Mouse (Mus musculus) ES-E14 (cell line): ENCODE measurements around the gene Mtfmt.

Experiments used
- HCFC1 ChIP-seq: IDR thresholded peaks from 2 replicates; pipeline ENCODE4 v1.6.1; 2012; ENCODE audit warnings: low read length, inconsistent platforms, borderline replicate concordance; ENCODE audit not compliant: insufficient read depth
- MAFK ChIP-seq: IDR thresholded peaks from 2 replicates; pipeline ENCODE4 v1.6.1; 2014; ENCODE audit warnings: mild to moderate bottlenecking, low read depth, low read length, inconsistent platforms; ENCODE audit not compliant: insufficient read depth
- ZC3H11A ChIP-seq: IDR thresholded peaks from 2 replicates; pipeline ENCODE4 v1.6.1; 2012; ENCODE audit warnings: low read depth, mild to moderate bottlenecking, inconsistent platforms, low read length, borderline replicate concordance

DNA sequence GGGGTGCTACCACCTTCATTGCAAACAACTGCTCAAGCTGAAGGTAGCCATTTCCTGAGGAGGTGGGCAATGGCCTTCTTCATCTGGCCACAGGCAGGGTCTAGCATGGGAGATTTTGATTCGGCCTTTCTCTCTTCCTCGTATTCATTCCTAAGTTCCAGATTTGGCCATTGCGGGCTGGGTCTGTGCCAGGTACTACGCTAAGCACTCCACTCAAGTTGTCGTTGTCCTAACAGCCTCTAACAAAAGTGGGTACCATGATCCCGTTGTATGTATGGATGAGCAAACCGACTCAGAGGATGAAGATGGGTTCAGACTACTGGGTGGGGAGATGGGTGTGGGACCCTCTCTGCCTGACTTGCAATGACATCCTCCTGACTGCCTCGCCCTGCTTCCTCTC, 25.2 kb upstream of the Mtfmt start:
- no peak for TF ChIP-seq HCFC1
- TF ChIP-seq MAFK = no peak
- TF ChIP-seq ZC3H11A = no peak
